Mouse (Mus musculus) CH12.LX (cell line): ENCODE data around the gene Lmnb2. TPM values are rescaled to one million over a fixed set of nuclear protein-coding genes. Genes with fewer than 3 reads are reported as not detected.

Source experiments
- DNase-seq: peaks from one replicate; pipeline ENCODE4 v3.0.0-alpha.2; 2013; ENCODE audit errors: extremely low read depth
- H3K27ac ChIP-seq: 2 replicates; pipeline ENCODE4 v1.5.1; 2012; ENCODE audit warnings: low read depth, mild to moderate bottlenecking, control low read depth, moderate library complexity; ENCODE audit not compliant: insufficient read depth
- H3K27me3 ChIP-seq: replicated peaks from 2 replicates; pipeline ENCODE3; 2012; ENCODE audit warnings: inconsistent platforms
- H3K36me3 ChIP-seq, 2 experiments: replicated peaks in 1 of 2; 2 replicates each; pipeline versions ENCODE3 to v1.6.1; 2012; ENCODE audit warnings: inconsistent platforms in 1 of 2, low read length in 1 of 2, mild to moderate bottlenecking in 1 of 2, mixed read lengths in 1 of 2, moderate library complexity in 1 of 2; ENCODE audit not compliant: control insufficient read depth in 1 of 2, insufficient read depth in 1 of 2
- H3K4me1 ChIP-seq, 2 experiments: 2 replicates each; pipeline ENCODE4 v1.6.1; 2012; ENCODE audit warnings: inconsistent platforms in 1 of 2, moderate library complexity in 1 of 2; ENCODE audit not compliant: insufficient read depth in 2 of 2, control insufficient read depth in 1 of 2
- H3K4me2 ChIP-seq: 2 replicates; pipeline ENCODE4 v1.6.1; 2012; ENCODE audit warnings: low read depth, mild to moderate bottlenecking, control low read depth; ENCODE audit not compliant: poor library complexity, insufficient read depth, severe bottlenecking
- H3K4me3 ChIP-seq, 3 experiments: fragments of 150-350 bp in 1 of 3; sonication (generic) in 1 of 3; replicated peaks in 1 of 3; 2 replicates each; pipeline versions ENCODE3 to v1.5.1; 2011 to 2012; ENCODE audit warnings: low read depth in 2 of 3, low read length in 2 of 3, mild to moderate bottlenecking in 2 of 3, moderate library complexity in 2 of 3, control low read depth in 1 of 3, improper control_type of control experiment in 1 of 3, inconsistent platforms in 1 of 3, mixed read lengths in 1 of 3; ENCODE audit not compliant: poor library complexity in 1 of 3
- H3K79me2 ChIP-seq: replicated peaks from 2 replicates; pipeline ENCODE4 v1.6.1; 2012; ENCODE audit warnings: mild to moderate bottlenecking, moderate library complexity; ENCODE audit not compliant: control insufficient read depth, poor library complexity, insufficient read depth, severe bottlenecking; ENCODE audit errors: extremely low read depth
- H3K9ac ChIP-seq: 2 replicates; pipeline ENCODE4 v1.6.1; 2012; ENCODE audit warnings: low read depth, mild to moderate bottlenecking, control low read depth, moderate library complexity; ENCODE audit not compliant: insufficient read depth
- H3K9me3 ChIP-seq: replicated peaks from 2 replicates; pipeline ENCODE3; 2012; ENCODE audit warnings: low read length, inconsistent platforms, mixed read lengths
- CHD2 ChIP-seq: IDR thresholded peaks from 2 replicates; pipeline ENCODE4 v1.6.1; 2011; ENCODE audit warnings: low read length, improper control_type of control experiment
- CTCF ChIP-seq, 2 experiments: IDR thresholded peaks in 1 of 2; conservative IDR thresholded peaks in 1 of 2; 2 replicates each; pipeline ENCODE4 v1.5.1; 2011 to 2012; ENCODE audit warnings: low read depth in 2 of 2, low read length in 2 of 2, improper control_type of control experiment in 1 of 2, inconsistent platforms in 1 of 2, mild to moderate bottlenecking in 1 of 2, moderate library complexity in 1 of 2
- E2F4 ChIP-seq: IDR thresholded peaks from 2 replicates; pipeline ENCODE4 v1.6.1; 2011; ENCODE audit warnings: low read depth, low read length, improper control_type of control experiment; ENCODE audit not compliant: insufficient replicate concordance
- ETS1 ChIP-seq: conservative IDR thresholded peaks from 2 replicates; pipeline ENCODE4 v1.6.1; 2012; ENCODE audit warnings: low read depth, mild to moderate bottlenecking, inconsistent platforms, low read length, improper control_type of control experiment, moderate library complexity
- IRF4 ChIP-seq: IDR thresholded peaks from 2 replicates; pipeline ENCODE4 v1.6.1; 2014; ENCODE audit warnings: low read depth, mild to moderate bottlenecking, inconsistent platforms, low read length, improper control_type of control experiment
- JUN ChIP-seq: IDR thresholded peaks from 2 replicates; pipeline ENCODE4 v1.6.1; 2011; ENCODE audit warnings: low read depth, mild to moderate bottlenecking, low read length, improper control_type of control experiment, moderate library complexity; ENCODE audit not compliant: insufficient read depth
- JUND ChIP-seq: conservative IDR thresholded peaks from 2 replicates; pipeline ENCODE4 v1.6.1; 2011; ENCODE audit warnings: low read depth, low read length, improper control_type of control experiment
- MAFK ChIP-seq: IDR thresholded peaks from 2 replicates; pipeline ENCODE4 v1.6.1; 2011; ENCODE audit warnings: low read length, improper control_type of control experiment; ENCODE audit not compliant: insufficient replicate concordance
- MAX ChIP-seq: IDR thresholded peaks from 2 replicates; pipeline ENCODE4 v1.6.1; 2011; ENCODE audit warnings: low read length, improper control_type of control experiment
- MAZ ChIP-seq: IDR thresholded peaks from 2 replicates; pipeline ENCODE4 v1.6.1; 2012; ENCODE audit warnings: low read depth, mild to moderate bottlenecking, inconsistent platforms, low read length, improper control_type of control experiment, moderate library complexity
- MEF2A ChIP-seq: IDR thresholded peaks from 2 replicates; pipeline ENCODE4 v1.6.1; 2014; ENCODE audit warnings: low read depth, mild to moderate bottlenecking, inconsistent platforms, low read length, improper control_type of control experiment, borderline replicate concordance
- MXI1 ChIP-seq: IDR thresholded peaks from 2 replicates; pipeline ENCODE4 v1.6.1; 2011; ENCODE audit warnings: mild to moderate bottlenecking, low read depth, low read length, improper control_type of control experiment
- MYC ChIP-seq: IDR thresholded peaks from 2 replicates; pipeline ENCODE4 v1.6.1; 2011; ENCODE audit warnings: low read depth, mild to moderate bottlenecking, improper control_type of control experiment, low read length
- NELFE ChIP-seq: IDR thresholded peaks from 2 replicates; pipeline ENCODE4 v1.6.1; 2011; ENCODE audit warnings: low read depth, low read length, improper control_type of control experiment
- NRF1 ChIP-seq: IDR thresholded peaks from 2 replicates; pipeline ENCODE4 v1.6.1; 2014; ENCODE audit warnings: low read depth, mild to moderate bottlenecking, inconsistent platforms, low read length, improper control_type of control experiment, moderate library complexity
- PAX5 ChIP-seq: IDR thresholded peaks from 2 replicates; pipeline ENCODE4 v1.6.1; 2012; ENCODE audit warnings: low read length, inconsistent platforms, mixed read lengths
- POLR2A ChIP-seq: IDR thresholded peaks from 2 replicates; pipeline ENCODE4 v1.6.1; 2011; ENCODE audit warnings: low read depth, mild to moderate bottlenecking, improper control_type of control experiment, low read length
- RAD21 ChIP-seq: IDR thresholded peaks from 2 replicates; pipeline ENCODE4 v1.6.1; 2011; ENCODE audit warnings: low read depth, mild to moderate bottlenecking, low read length, improper control_type of control experiment, moderate library complexity
- RCOR1 ChIP-seq: conservative IDR thresholded peaks from 2 replicates; pipeline ENCODE4 v1.6.1; 2012; ENCODE audit warnings: low read depth, mild to moderate bottlenecking, inconsistent platforms, low read length, improper control_type of control experiment
- SIN3A ChIP-seq: IDR thresholded peaks from 2 replicates; pipeline ENCODE4 v1.6.1; 2012; ENCODE audit warnings: low read length, improper control_type of control experiment, inconsistent platforms
- SMC3 ChIP-seq: IDR thresholded peaks from 2 replicates; pipeline ENCODE4 v1.6.1; 2011; ENCODE audit warnings: low read depth, low read length, improper control_type of control experiment
- TBP ChIP-seq: conservative IDR thresholded peaks from 2 replicates; pipeline ENCODE4 v1.6.1; 2011; ENCODE audit warnings: low read depth, low read length, improper control_type of control experiment
- TCF12 ChIP-seq: IDR thresholded peaks from 2 replicates; pipeline ENCODE4 v1.6.1; 2014; ENCODE audit warnings: low read depth, mild to moderate bottlenecking, inconsistent platforms, low read length, improper control_type of control experiment
- UBTF ChIP-seq: IDR thresholded peaks from 2 replicates; pipeline ENCODE4 v1.6.1; 2012; ENCODE audit warnings: low read depth, mild to moderate bottlenecking, inconsistent platforms, low read length, improper control_type of control experiment, moderate library complexity
- USF1 ChIP-seq: IDR thresholded peaks from 2 replicates; pipeline ENCODE4 v1.6.1; 2014; ENCODE audit warnings: low read depth, mild to moderate bottlenecking, inconsistent platforms, low read length, improper control_type of control experiment
- USF2 ChIP-seq: conservative IDR thresholded peaks from 2 replicates; pipeline ENCODE4 v1.6.1; 2011; ENCODE audit warnings: low read depth, low read length, improper control_type of control experiment
- ZKSCAN1 ChIP-seq: IDR thresholded peaks from 2 replicates; pipeline ENCODE4 v1.6.1; 2012; ENCODE audit warnings: low read depth, inconsistent platforms, low read length, improper control_type of control experiment, borderline replicate concordance
- ZNF384 ChIP-seq: IDR thresholded peaks from 2 replicates; pipeline ENCODE4 v1.6.1; 2012; ENCODE audit warnings: low read depth, low read length, improper control_type of control experiment, inconsistent platforms
- dilution Hi-C: fragments of 300-500 bp; cut with MboI; formaldehyde crosslinking; loops from 2 replicates; pipeline ENCODE4 v1.14.3; 2020; ENCODE audit warnings: low sequenced_read_pairs; ENCODE audit not compliant: extremely low pct_unique_long_range_greater_than_20kb, extremely low pct_ligation_motif_present
- in situ Hi-C: fragments of 300-500 bp; cut with MboI; formaldehyde crosslinking; loops from 3 replicates; pipeline ENCODE4 v1.14.3; 2019; ENCODE audit warnings: low sequenced_read_pairs, low pct_ligation_motif_present, low pct_unique_long_range_greater_than_20kb, mixed read lengths
- polyA plus RNA-seq: library from polyadenylated mRNA; unstranded; fragments of >175 nt; gene quantifications from 2 replicates; pipeline ENCODE4 v1.2.1, GENCODE M21; 2012; ENCODE audit warnings: low read depth; ENCODE audit not compliant: insufficient read length
- total RNA-seq, 2 experiments: library from RNA; depleted of rRNA; stranded (reverse); fragments of 300-350 nt in 1 of 2; fragments of >200 nt in 1 of 2; gene quantifications; 2 replicates each; pipeline ENCODE4 v1.2.3; 2012 to 2014

Gene Lmnb2
- total and polyA plus RNA-seq, 3 experiments, result 20.7 to 25.8 (median 23.7) TPM

DNA sequence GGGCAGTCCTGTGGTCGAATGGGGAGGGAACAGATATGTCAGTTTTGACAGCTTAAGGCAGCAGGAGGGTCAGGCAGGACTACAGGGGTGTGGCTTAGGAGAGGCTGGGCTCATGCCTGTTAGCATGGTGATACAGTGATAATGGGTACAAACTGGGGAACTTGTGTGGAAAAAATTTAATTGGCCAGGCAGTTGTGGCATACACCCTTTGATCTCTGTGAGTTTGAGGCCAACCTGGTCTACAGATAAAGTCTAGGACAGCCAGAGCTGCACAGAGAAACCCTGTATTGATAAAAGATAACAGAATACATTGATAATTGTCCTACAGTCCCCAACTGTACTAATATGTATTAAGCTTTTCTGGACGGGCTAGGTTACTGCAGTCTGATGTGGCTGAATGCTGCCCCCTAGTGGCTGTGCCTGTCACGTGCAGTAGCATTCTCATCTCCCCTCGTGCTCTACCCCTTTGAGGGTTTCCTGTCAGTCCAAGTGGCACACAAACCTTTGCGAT lies 37.9 kb downstream of the Lmnb2 start (continued):
- peak; percentile 82 for TF ChIP-seq RAD21
- no peak for TF ChIP-seq ETS1
- no peak for TF ChIP-seq TBP
- TF ChIP-seq RCOR1, result no peak
- TF ChIP-seq MAFK, result no peak

- H3K4me3 ChIP-seq, result no peak overlapping the region
- H3K27ac ChIP-seq, result no peak overlapping the region
- in situ Hi-C loops, result loop anchor here (5.0 kb wide), 1 partner anchor 129 kb away; no protein-coding TSS in a partner anchor
- peaks cover 10% of the 10 kb centered on the region in 2 experiments for H3K4me1 ChIP-seq
- no peak for TF ChIP-seq CTCF (conservative IDR thresholded peaks at IDR 0.05 in 1 of 2, IDR thresholded peaks at IDR 0.05 in 1 of 2; ENCODE audit: low read depth in 2 of 2, low read length in 2 of 2)
- no peak for TF ChIP-seq MAFK
- TF ChIP-seq CHD2, result no peak
- no peak for TF ChIP-seq POLR2A
- TF ChIP-seq UBTF, result no peak
- no peak for TF ChIP-seq MEF2A
- no peak for TF ChIP-seq MXI1
- no peak for TF ChIP-seq MAX
- no peaks in the 10 kb centered on the region for H3K79me2 ChIP-seq
- H3K4me2 ChIP-seq, result no peak overlapping the region
- no peaks in the 10 kb centered on the region for H3K9me3 ChIP-seq
- peaks cover 26% of the 10 kb centered on the region for H3K27me3 ChIP-seq
- no peak for DNase-seq
- no peaks in the 10 kb centered on the region for H3K36me3 ChIP-seq
- no peak overlapping the region for H3K9ac ChIP-seq
- dilution Hi-C loops, result no loop called here
Observed at GRCm38 (mm10) chr10:80876594-80876993, 41.5 kb downstream of the Lmnb2 start.

DNA sequence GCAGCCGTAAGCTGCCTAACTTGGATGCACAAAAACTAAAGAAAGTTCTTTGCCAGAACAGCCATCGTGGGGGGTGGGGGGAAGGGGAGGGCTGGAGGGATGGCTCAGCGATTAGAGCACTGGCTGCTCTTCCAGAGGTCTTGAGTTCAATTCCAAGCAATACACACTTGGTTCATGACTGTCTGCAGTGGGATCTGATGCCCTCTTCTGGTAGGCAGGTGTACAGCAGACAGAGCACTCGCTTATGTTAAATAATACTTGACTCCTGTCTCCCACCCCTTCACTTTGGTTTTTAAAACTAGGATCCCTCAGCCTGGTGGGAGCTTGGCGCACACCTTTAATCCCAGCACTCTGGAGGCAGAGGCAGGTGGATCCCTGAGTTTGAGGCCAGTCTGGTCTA lies 42.0 kb downstream of the Lmnb2 start:
- Histone ChIP-seq H3K27ac (no peak overlapping the region), H3K4me2 (no peak overlapping the region), H3K9ac (no peak overlapping the region), H3K79me2 (no peaks in the 10 kb centered on the region), H3K4me3 (no peak overlapping the region), H3K9me3 (no peaks in the 10 kb centered on the region), H3K4me1 (peaks cover 10% of the 10 kb centered on the region in 2 experiments), H3K36me3 (no peaks in the 10 kb centered on the region), H3K27me3 (peaks cover 26% of the 10 kb centered on the region)
- in situ Hi-C loops (loop anchor here (5.0 kb wide), 1 partner anchor 129 kb away; no protein-coding TSS in a partner anchor), dilution Hi-C loops (no loop called here)
- no peak for TF ChIP-seq TBP
- TF ChIP-seq SIN3A, result no peak
- no peak for TF ChIP-seq USF2
- TF ChIP-seq CHD2, result no peak
- no peak for TF ChIP-seq UBTF
- no peak for TF ChIP-seq MXI1
- TF ChIP-seq NRF1, result no peak
- peak; percentile 65 for TF ChIP-seq RAD21
- TF ChIP-seq MAZ, result no peak
- no peak for TF ChIP-seq USF1
- TF ChIP-seq E2F4, result no peak
- no peak for TF ChIP-seq TCF12
- TF ChIP-seq RCOR1, result no peak
- TF ChIP-seq SMC3, result peak; percentile 82
- TF ChIP-seq PAX5, result no peak
- no peak for TF ChIP-seq JUN
- TF ChIP-seq MAFK, result no peak
- TF ChIP-seq NELFE, result no peak
- no peak for TF ChIP-seq JUND
- TF ChIP-seq MYC, result no peak
- no peak for TF ChIP-seq ZNF384
- peak; percentile 79 to 80 for TF ChIP-seq CTCF (conservative IDR thresholded peaks at IDR 0.05 in 1 of 2, IDR thresholded peaks at IDR 0.05 in 1 of 2; ENCODE audit: low read depth in 2 of 2, low read length in 2 of 2)
- TF ChIP-seq IRF4, result no peak
- no peak for TF ChIP-seq ZKSCAN1
- DNase-seq, result peak; percentile 61
